Mouse (Mus musculus): ENCODE data around the gene Col6a4. TPM values are rescaled to one million over a fixed set of nuclear protein-coding genes. Genes with fewer than 3 reads are reported as not detected.
A peak's percentile ranks its signal among the peaks of the same experiment; 100 is the strongest.

The Col6a4 gene
- polyA plus RNA-seq, 1 experiment from 2014 or later, result not detected

- Histone ChIP-seq H3K27ac (replicated peaks; ENCODE audit: low read depth, low read length) (no peak overlapping the region), H3K9me3 (replicated peaks; ENCODE audit: control insufficient read depth, low read length) (no peaks in the 10 kb centered on the region), H3K9ac (replicated peaks; ENCODE audit: low read length) (no peak overlapping the region), H3K4me3 (ENCODE audit: low read depth, low read length) (no peak overlapping the region), H3K27me3 (ENCODE audit: control insufficient read depth, insufficient read depth, low read length) (no peaks in the 10 kb centered on the region), H3K4me2 (ENCODE audit: low read depth, low read length) (no peak overlapping the region), H3K4me1 (ENCODE audit: control insufficient read depth, insufficient read depth, low read length) (no peaks in the 10 kb centered on the region), H3K36me3 (replicated peaks; ENCODE audit: control insufficient read depth, insufficient read depth, low read depth, low read length) (no peaks in the 10 kb centered on the region)
- peak; percentile 6 for DNase-seq (ENCODE audit: low spot score)
- ATAC-seq (replicated peaks; ENCODE audit: insufficient number of reproducible peaks, low FRiP score, low TSS enrichment, low read depth), result no peak
- WGBS, result 72% methylated on average over 9 of the region's 9 CpGs
These were observed 3.7 kb upstream of the Col6a4 start for GRCm38 (mm10) chr9:106100262-106100661.

DNA sequence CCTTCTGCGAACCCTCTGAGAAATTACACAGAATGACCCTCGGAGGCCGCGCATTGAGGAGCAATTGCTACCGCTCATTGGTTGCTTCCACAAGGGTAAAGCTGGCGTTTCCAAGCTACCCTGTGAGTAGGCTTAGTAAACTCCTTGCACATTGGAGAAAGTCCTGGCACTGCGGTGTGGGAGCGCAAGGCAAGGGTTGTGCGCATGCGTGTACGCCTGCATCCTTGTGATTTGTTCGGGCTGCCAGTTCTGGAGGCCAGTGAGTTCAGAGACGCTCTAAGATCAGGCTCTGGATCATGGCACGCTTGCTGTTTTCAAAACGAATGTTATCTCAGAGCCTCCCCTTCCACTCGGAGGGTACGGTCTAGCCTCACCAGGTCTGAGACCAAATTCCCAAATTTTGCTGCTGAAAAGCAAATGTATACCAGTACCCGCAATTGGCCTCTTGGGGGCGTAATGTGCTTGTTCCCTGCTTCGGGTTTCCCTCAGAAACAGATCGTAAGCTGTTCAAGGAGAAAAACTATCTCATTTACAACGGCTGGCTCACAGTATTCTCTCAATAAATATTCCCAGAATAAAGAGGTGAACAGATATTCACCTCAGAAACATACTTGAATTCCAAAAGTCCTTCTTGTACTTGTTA, 2.9 kb upstream of the Col6a4 start:
- H3K9me3 ChIP-seq (replicated peaks; ENCODE audit: control insufficient read depth, low read length), result no peaks in the 10 kb centered on the region
- H3K9ac ChIP-seq (replicated peaks; ENCODE audit: low read length), result no peak overlapping the region
- no peak overlapping the region for H3K27ac ChIP-seq (replicated peaks; ENCODE audit: low read depth, low read length)
- H3K4me1 ChIP-seq (ENCODE audit: control insufficient read depth, insufficient read depth, low read length), result no peaks in the 10 kb centered on the region
- no peak overlapping the region for H3K4me3 ChIP-seq (ENCODE audit: low read depth, low read length)
- no peak for DNase-seq (ENCODE audit: low spot score)
- no peak overlapping the region for H3K4me2 ChIP-seq (ENCODE audit: low read depth, low read length)
- H3K27me3 ChIP-seq (ENCODE audit: control insufficient read depth, insufficient read depth, low read length), result no peaks in the 10 kb centered on the region
- no peaks in the 10 kb centered on the region for H3K36me3 ChIP-seq (replicated peaks; ENCODE audit: control insufficient read depth, insufficient read depth, low read depth, low read length)
- ATAC-seq (replicated peaks; ENCODE audit: insufficient number of reproducible peaks, low FRiP score, low TSS enrichment, low read depth), result no peak
- WGBS, result 68% methylated on average over 22 of the region's 22 CpGs

DNA sequence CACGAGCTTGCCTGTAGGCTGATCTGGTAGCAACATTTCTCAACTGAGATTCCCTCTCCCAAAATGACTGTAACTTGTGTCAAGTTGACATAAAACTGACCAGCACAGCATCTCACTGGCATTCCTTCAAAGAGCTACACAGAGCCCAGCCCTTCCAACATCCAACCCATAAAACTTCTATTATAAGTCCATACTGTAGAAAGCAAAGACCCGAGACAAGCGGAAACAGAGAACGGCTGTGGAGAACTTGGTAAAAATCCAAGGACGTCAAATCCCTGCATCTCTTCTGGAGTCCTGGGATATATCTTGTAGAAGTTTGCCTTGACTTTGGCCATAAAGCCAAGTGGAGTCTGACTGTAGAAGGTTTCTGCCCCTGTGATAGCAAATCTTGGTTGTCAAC, 15.1 kb downstream of the Col6a4 start:
- no peaks in the 10 kb centered on the region for H3K9me3 ChIP-seq (replicated peaks; ENCODE audit: control insufficient read depth, low read length)
- no peak overlapping the region for H3K4me3 ChIP-seq (ENCODE audit: low read depth, low read length)
- no peak overlapping the region for H3K27ac ChIP-seq (replicated peaks; ENCODE audit: low read depth, low read length)
- no peak overlapping the region for H3K9ac ChIP-seq (replicated peaks; ENCODE audit: low read length)
- DNase-seq (ENCODE audit: low spot score) (no peak), ATAC-seq (replicated peaks; ENCODE audit: insufficient number of reproducible peaks, low FRiP score, low TSS enrichment, low read depth) (no peak)
- no peaks in the 10 kb centered on the region for H3K4me1 ChIP-seq (ENCODE audit: control insufficient read depth, insufficient read depth, low read length)
- H3K27me3 ChIP-seq (ENCODE audit: control insufficient read depth, insufficient read depth, low read length), result no peaks in the 10 kb centered on the region
- 97% methylated on average over 5 of the region's 5 CpGs for WGBS
- no peaks in the 10 kb centered on the region for H3K36me3 ChIP-seq (replicated peaks; ENCODE audit: control insufficient read depth, insufficient read depth, low read depth, low read length)
- H3K4me2 ChIP-seq (ENCODE audit: low read depth, low read length), result no peak overlapping the region

DNA sequence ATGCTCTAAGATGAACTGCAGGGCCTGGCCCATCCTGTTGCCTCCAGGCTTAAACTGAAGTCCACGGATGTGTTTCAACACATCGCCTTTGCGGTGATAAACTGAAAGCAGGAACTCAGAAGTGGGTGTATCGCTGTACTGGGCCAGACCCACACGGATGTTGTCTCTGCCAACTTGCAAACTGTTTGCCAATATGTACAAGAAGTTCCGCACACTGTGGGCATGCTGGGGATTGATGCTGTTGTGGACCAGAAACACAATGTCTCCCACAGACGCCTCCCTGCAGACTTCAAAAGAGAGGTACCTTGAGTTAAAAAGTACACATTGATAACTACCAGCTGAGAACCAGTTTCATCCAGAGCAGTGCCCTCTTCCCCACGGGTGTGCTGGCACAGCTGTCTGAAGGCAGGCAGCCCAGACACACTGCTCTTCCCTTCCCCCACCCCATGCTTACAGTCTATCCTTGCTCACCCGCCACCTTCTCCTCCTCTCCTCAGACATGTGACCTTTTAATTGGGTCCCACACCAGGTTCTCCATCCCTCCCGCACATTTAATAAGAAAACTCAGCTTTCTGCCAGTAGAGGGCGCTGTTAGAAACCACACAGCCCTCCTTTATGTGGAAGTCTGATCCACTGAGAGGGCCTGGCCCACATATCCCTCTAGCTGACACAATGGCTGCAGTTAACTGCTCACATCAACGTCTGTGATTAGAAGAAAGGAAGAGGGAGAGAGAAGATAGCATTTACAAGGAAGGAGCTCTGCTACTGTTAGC, 16.1 kb downstream of the Col6a4 start:
- H3K9me3 ChIP-seq (replicated peaks; ENCODE audit: control insufficient read depth, low read length), result no peaks in the 10 kb centered on the region
- no peak overlapping the region for H3K4me2 ChIP-seq (ENCODE audit: low read depth, low read length)
- DNase-seq (ENCODE audit: low spot score) (peak; percentile 64), ATAC-seq (replicated peaks; ENCODE audit: insufficient number of reproducible peaks, low FRiP score, low TSS enrichment, low read depth) (no peak)
- no peaks in the 10 kb centered on the region for H3K4me1 ChIP-seq (ENCODE audit: control insufficient read depth, insufficient read depth, low read length)
- H3K9ac ChIP-seq (replicated peaks; ENCODE audit: low read length), result no peak overlapping the region
- 62% methylated on average over 12 of the region's 12 CpGs for WGBS
- H3K27ac ChIP-seq (replicated peaks; ENCODE audit: low read depth, low read length), result no peak overlapping the region
- H3K36me3 ChIP-seq (replicated peaks; ENCODE audit: control insufficient read depth, insufficient read depth, low read depth, low read length), result no peaks in the 10 kb centered on the region
- H3K4me3 ChIP-seq (ENCODE audit: low read depth, low read length), result no peak overlapping the region
- H3K27me3 ChIP-seq (ENCODE audit: control insufficient read depth, insufficient read depth, low read length), result no peaks in the 10 kb centered on the region

DNA sequence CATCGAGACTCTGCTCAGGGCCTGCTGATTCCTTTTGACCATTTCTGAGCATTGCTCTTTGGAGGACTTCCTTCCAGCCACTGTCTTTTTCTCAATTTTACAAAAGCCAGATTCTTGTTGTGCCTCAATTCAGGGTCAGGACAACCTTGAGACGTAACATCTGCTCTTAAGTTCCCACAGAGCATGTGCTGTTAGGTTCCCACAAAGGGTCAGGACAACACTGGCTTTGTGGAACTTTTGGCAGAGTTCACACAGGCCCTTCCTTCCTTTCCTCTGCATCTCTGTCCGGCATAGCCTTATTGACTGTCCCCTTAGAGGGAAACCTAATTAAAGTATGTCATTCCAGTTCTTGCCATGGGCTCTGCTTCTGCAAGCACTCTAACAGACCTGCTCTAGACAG, 18.6 kb downstream of the Col6a4 start:
- H3K27ac ChIP-seq (replicated peaks; ENCODE audit: low read depth, low read length), result no peak overlapping the region
- H3K4me2 ChIP-seq (ENCODE audit: low read depth, low read length), result no peak overlapping the region
- no peak overlapping the region for H3K4me3 ChIP-seq (ENCODE audit: low read depth, low read length)
- H3K9me3 ChIP-seq (replicated peaks; ENCODE audit: control insufficient read depth, low read length), result no peaks in the 10 kb centered on the region
- no peaks in the 10 kb centered on the region for H3K36me3 ChIP-seq (replicated peaks; ENCODE audit: control insufficient read depth, insufficient read depth, low read depth, low read length)
- H3K27me3 ChIP-seq (ENCODE audit: control insufficient read depth, insufficient read depth, low read length), result no peaks in the 10 kb centered on the region
- no peaks in the 10 kb centered on the region for H3K4me1 ChIP-seq (ENCODE audit: control insufficient read depth, insufficient read depth, low read length)
- ATAC-seq (replicated peaks; ENCODE audit: insufficient number of reproducible peaks, low FRiP score, low TSS enrichment, low read depth) (no peak), DNase-seq (ENCODE audit: low spot score) (no peak)
- H3K9ac ChIP-seq (replicated peaks; ENCODE audit: low read length), result no peak overlapping the region
- 87% methylated on average over 3 of the region's 3 CpGs for WGBS

- no peak for ATAC-seq (replicated peaks; ENCODE audit: insufficient number of reproducible peaks, low FRiP score, low TSS enrichment, low read depth)
- H3K36me3 ChIP-seq (replicated peaks; ENCODE audit: control insufficient read depth, insufficient read depth, low read depth, low read length), result no peaks in the 10 kb centered on the region
- 80% methylated on average over 5 of the region's 5 CpGs for WGBS
These were observed 20.3 kb downstream of the Col6a4 start for GRCm38 (mm10) chr9:106076234-106076633.

DNA sequence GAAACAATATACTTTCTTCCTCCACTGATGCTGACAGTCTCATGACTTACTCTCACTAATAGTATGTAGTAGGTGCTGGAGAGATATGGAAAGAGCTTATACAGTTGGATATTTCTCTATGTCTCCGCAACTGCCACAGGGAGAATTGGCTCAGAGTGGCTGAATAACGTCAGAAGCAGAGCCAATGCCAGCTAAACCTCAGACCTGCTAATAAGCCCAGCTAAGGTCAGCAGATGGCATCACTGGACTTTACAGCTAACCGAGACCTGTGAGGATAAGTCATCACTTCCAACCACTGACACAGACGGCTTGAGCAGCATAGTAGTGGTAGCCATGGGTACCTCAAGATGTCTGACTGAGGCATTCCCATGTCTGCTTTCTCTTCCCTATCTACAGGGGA, 22.6 kb downstream of the Col6a4 start:
- Histone ChIP-seq H3K4me1 (ENCODE audit: control insufficient read depth, insufficient read depth, low read length) (no peaks in the 10 kb centered on the region), H3K36me3 (replicated peaks; ENCODE audit: control insufficient read depth, insufficient read depth, low read depth, low read length) (no peaks in the 10 kb centered on the region), H3K27ac (replicated peaks; ENCODE audit: low read depth, low read length) (no peak overlapping the region), H3K27me3 (ENCODE audit: control insufficient read depth, insufficient read depth, low read length) (no peaks in the 10 kb centered on the region), H3K9me3 (replicated peaks; ENCODE audit: control insufficient read depth, low read length) (no peaks in the 10 kb centered on the region), H3K4me3 (ENCODE audit: low read depth, low read length) (no peak overlapping the region), H3K4me2 (ENCODE audit: low read depth, low read length) (no peak overlapping the region), H3K9ac (replicated peaks; ENCODE audit: low read length) (no peak overlapping the region)
- ATAC-seq (replicated peaks; ENCODE audit: insufficient number of reproducible peaks, low FRiP score, low TSS enrichment, low read depth) (no peak), DNase-seq (ENCODE audit: low spot score) (no peak)
- 81% methylated on average over 4 of the region's 4 CpGs for WGBS

More at GRCm38 (mm10) chr9:106076234-106076633, 20.3 kb downstream of the Col6a4 start:
- H3K27ac ChIP-seq (replicated peaks; ENCODE audit: low read depth, low read length), result no peak overlapping the region
- no peak overlapping the region for H3K9ac ChIP-seq (replicated peaks; ENCODE audit: low read length)
- H3K4me1 ChIP-seq (ENCODE audit: control insufficient read depth, insufficient read depth, low read length), result no peaks in the 10 kb centered on the region
- no peak overlapping the region for H3K4me3 ChIP-seq (ENCODE audit: low read depth, low read length)
- no peak overlapping the region for H3K4me2 ChIP-seq (ENCODE audit: low read depth, low read length)
- no peaks in the 10 kb centered on the region for H3K9me3 ChIP-seq (replicated peaks; ENCODE audit: control insufficient read depth, low read length)
- DNase-seq (ENCODE audit: low spot score), result no peak
- no peaks in the 10 kb centered on the region for H3K27me3 ChIP-seq (ENCODE audit: control insufficient read depth, insufficient read depth, low read length)

DNA sequence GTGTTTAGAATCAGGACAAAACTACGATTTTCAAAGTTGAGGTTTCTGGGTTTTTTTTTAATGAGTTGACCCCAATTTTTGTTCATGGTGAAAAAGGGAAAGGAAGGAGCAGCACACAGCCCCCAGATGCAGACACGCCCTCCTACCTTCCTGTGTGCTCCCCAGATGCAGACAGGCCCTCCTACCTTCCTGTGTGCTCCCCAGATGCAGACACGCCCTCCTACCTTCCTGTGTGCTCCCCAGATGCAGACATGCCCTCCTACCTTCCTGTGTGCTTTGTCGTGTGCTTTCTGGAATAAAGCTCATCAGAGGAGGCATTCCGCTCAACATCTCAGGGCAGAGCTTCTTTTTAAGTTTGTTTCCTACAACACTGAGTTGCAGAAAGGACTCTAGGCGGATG, 24.9 kb downstream of the Col6a4 start:
- DNase-seq (ENCODE audit: low spot score) (no peak), ATAC-seq (replicated peaks; ENCODE audit: insufficient number of reproducible peaks, low FRiP score, low TSS enrichment, low read depth) (no peak)
- H3K9ac ChIP-seq (replicated peaks; ENCODE audit: low read length), result no peak overlapping the region
- no peaks in the 10 kb centered on the region for H3K27me3 ChIP-seq (ENCODE audit: control insufficient read depth, insufficient read depth, low read length)
- H3K4me2 ChIP-seq (ENCODE audit: low read depth, low read length), result no peak overlapping the region
- 74% methylated on average over 6 of the region's 6 CpGs for WGBS
- no peak overlapping the region for H3K27ac ChIP-seq (replicated peaks; ENCODE audit: low read depth, low read length)
- H3K4me3 ChIP-seq (ENCODE audit: low read depth, low read length), result no peak overlapping the region
- no peaks in the 10 kb centered on the region for H3K36me3 ChIP-seq (replicated peaks; ENCODE audit: control insufficient read depth, insufficient read depth, low read depth, low read length)
- no peaks in the 10 kb centered on the region for H3K4me1 ChIP-seq (ENCODE audit: control insufficient read depth, insufficient read depth, low read length)
- no peaks in the 10 kb centered on the region for H3K9me3 ChIP-seq (replicated peaks; ENCODE audit: control insufficient read depth, low read length)

Measured in embryonic facial prominence, embryonic 11.5 days (tissue).